Mouse (Mus musculus) heart, embryonic 13.5 days (tissue): ENCODE results near the gene Cfap52. TPM values are rescaled to one million over a fixed set of nuclear protein-coding genes. Genes with fewer than 3 reads are reported as not detected.
A peak's percentile ranks its signal among the peaks of the same experiment; 100 is the strongest.

Experiments
- ATAC-seq: fragments of 200-750 bp; cut with Nextera tagmentation; 2 replicates; pipeline ENCODE4 v1.8.0; 2017; ENCODE audit warnings: moderate TSS enrichment; ENCODE audit not compliant: insufficient number of reproducible peaks, low FRiP score, low TSS enrichment; ENCODE audit errors: extremely low read depth
- H3K27ac ChIP-seq: fragments of 300-500 bp; sonication (generic); replicated peaks from 2 replicates; pipeline ENCODE4 v1.5.1; 2015; ENCODE audit warnings: moderate library complexity, mild to moderate bottlenecking, inconsistent platforms
- H3K27me3 ChIP-seq: fragments of 300-500 bp; sonication (generic); replicated peaks from 2 replicates; pipeline ENCODE4 v1.6.1; 2015; ENCODE audit warnings: mild to moderate bottlenecking, inconsistent platforms
- H3K36me3 ChIP-seq: fragments of 300-500 bp; sonication (generic); 2 replicates; pipeline ENCODE4 v1.6.1; 2015; ENCODE audit warnings: mild to moderate bottlenecking, inconsistent platforms
- H3K4me1 ChIP-seq: fragments of 300-500 bp; sonication (generic); 2 replicates; pipeline ENCODE4 v1.6.1; 2015; ENCODE audit warnings: inconsistent platforms
- H3K4me2 ChIP-seq: fragments of 300-500 bp; sonication (generic); 2 replicates; pipeline ENCODE4 v1.6.1; 2015; ENCODE audit warnings: inconsistent platforms, mild to moderate bottlenecking, moderate library complexity
- H3K4me3 ChIP-seq: fragments of 300-500 bp; sonication (generic); 2 replicates; pipeline ENCODE4 v1.5.1; 2015; ENCODE audit warnings: moderate library complexity, mild to moderate bottlenecking, inconsistent platforms
- H3K9ac ChIP-seq: fragments of 300-500 bp; sonication (generic); 2 replicates; pipeline ENCODE4 v1.6.1; 2015; ENCODE audit warnings: inconsistent platforms, mild to moderate bottlenecking, moderate library complexity
- H3K9me3 ChIP-seq: fragments of 300-500 bp; sonication (generic); 2 replicates; pipeline ENCODE4 v1.6.1; 2016; ENCODE audit warnings: inconsistent platforms
- WGBS: fragments of 180-500 bp; shearing (Covaris S2); methylation state at CpG from one replicate; pipeline ENCODE4 v1.1.7; 2015; ENCODE audit warnings: mixed read lengths; 5-methylcytosine and 5-hydroxymethylcytosine counted together
- polyA plus RNA-seq: library from polyadenylated mRNA; unstranded; fragments of >200 nt; fragmentation: Nextera tagmentation; extraction: Ambion mirVana; gene quantifications from 2 replicates; pipeline ENCODE4 v1.2.1, GENCODE M21; 2015

Cfap52 gene
- polyA plus RNA-seq, 1 experiment from 2014 or later = 0.33 TPM

GRCm38 (mm10) chr11:67973225-67973624 is 7.8 kb upstream of the Cfap52 start:
- no peak overlapping the region for H3K4me3 ChIP-seq
- H3K27ac ChIP-seq = peak overlapping the region; percentile 95
- H3K4me1 ChIP-seq = peaks cover 17% of the 10 kb centered on the region
- no peak for ATAC-seq
- H3K9me3 ChIP-seq = no peaks in the 10 kb centered on the region
- 64% methylated on average over 5 of the region's 5 CpGs for WGBS
- no peak overlapping the region for H3K9ac ChIP-seq
- peaks cover 40% of the 10 kb centered on the region for H3K36me3 ChIP-seq
- no peaks in the 10 kb centered on the region for H3K27me3 ChIP-seq
- H3K4me2 ChIP-seq = no peak overlapping the region

DNA sequence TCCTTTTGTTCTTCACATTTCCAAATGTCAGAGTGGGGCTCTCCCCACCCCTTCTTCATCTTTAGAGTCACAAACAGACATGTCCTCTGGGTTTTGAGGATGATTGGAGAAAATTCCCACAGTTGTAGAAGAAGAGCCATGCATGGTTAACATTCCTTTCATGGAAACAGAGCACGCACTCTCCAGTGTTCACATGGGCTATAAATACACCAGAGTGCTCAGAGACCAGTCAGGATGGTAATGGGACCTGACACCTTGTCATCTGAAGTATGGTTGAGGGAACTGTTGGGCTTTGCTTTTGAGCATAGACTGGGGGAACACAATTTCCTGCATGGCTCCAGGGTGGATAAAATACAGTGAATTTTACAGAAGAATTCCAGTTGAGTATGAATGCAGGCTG is 7.2 kb upstream of the Cfap52 start:
- Histone ChIP-seq H3K9ac (0 out of 2 replicates have a peak overlapping the region, but pooled peaks have one; percentile 56), H3K4me3 (no peak overlapping the region), H3K4me2 (peak overlapping the region; percentile 21; the same call in 1 of the 2 replicates), H3K27me3 (no peaks in the 10 kb centered on the region), H3K27ac (peak overlapping the region; percentile 95), H3K36me3 (peaks cover 34% of the 10 kb centered on the region), H3K9me3 (no peaks in the 10 kb centered on the region), H3K4me1 (peaks cover 23% of the 10 kb centered on the region)
- WGBS = 34% methylated on average over 1 of the region's 1 CpGs
- ATAC-seq = no peak

DNA sequence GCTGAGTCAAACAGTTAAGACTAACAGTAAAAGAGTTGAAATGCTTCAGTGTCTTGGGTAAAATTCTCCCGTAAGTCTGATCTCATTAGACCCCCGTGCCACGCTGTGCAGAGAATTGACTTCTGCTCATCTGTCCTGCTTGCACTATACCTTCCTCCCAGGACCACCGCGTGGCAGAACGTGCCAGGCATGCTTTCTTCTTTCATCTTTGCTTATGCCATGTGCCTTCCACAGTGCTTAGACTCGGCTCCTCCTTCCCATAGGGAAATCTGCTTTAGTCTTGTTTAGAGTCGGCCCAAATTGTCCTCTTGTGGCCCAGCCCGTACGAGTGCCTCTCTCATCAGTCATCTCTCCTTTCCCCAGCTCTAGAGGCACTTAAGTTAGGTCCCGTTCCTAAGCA is 2.4 kb upstream of the Cfap52 start:
- Histone ChIP-seq H3K27ac (no peak overlapping the region), H3K4me3 (0 out of 2 replicates have a peak overlapping the region, but pooled peaks have one; percentile 3), H3K9ac (0 out of 2 replicates have a peak overlapping the region, but pooled peaks have one; percentile 25), H3K4me2 (peak overlapping the region; percentile 97; the same call in 1 of the 2 replicates), H3K9me3 (no peaks in the 10 kb centered on the region), H3K4me1 (peaks cover 28% of the 10 kb centered on the region), H3K27me3 (no peaks in the 10 kb centered on the region), H3K36me3 (peaks cover 20% of the 10 kb centered on the region)
- 68% methylated on average over 11 of the region's 11 CpGs for WGBS
- ATAC-seq = no peak

DNA sequence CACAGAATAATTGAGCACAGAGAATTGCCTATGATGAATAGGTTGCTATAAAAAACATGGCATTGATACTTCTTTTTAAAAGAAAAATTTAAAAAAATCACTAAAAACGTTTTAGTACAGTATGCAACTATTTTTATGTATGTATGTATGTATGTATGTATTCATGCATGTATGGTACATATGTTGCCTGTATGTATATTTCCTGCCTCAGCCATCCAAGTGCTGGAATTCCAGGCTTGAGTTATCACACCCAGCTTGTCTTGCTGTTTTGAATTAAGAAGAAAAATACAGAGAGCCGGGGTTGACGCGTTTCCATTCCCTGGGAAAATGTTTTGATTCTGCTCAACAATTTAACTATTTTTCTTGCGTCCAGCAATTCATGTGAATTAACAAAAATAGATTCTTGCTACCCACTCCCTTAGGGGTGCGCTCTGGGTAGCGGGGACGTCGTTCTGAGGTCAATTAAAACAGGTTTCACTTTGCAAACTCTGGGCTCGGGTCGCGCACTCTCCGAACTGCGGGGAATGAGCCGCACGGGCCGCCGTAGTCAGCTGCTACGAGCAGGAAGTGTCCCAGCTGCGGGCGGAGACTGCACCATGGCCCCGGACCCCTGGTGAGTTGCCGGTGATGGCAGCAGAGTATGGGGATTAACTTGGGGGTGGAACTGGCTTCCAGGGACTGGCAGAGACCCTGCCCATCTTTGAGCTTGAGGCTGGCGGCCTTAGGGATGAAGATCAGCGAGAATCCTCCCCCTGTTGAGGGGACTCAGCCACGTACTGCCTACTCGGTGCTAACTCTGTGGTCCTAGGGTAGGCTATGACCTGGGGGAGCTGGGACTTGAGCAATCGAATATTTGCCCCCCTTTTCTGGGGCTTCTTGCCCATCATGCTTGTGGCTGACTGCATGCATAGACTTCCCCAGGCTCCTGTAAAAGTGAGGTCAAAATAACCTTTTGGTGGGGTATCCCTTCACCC is 741 bp upstream of the Cfap52 start, which contains the start of gene Stx8:
Stx8 (plus strand) TSS at position 289 of the 974 bp plus-strand sequence.
- no peaks in the 10 kb centered on the region for H3K27me3 ChIP-seq
- H3K9me3 ChIP-seq = no peaks in the 10 kb centered on the region
- H3K4me2 ChIP-seq = peak within 1 kb of the TSS; percentile 97
- peaks cover 23% of the 10 kb centered on the region for H3K4me1 ChIP-seq
- peaks cover 15% of the 10 kb centered on the region for H3K36me3 ChIP-seq
- peak within 1 kb of the TSS; percentile 77 for H3K4me3 ChIP-seq
- peak; percentile 51; the same call in 1 of the 2 replicates for ATAC-seq
- H3K27ac ChIP-seq = peak within 1 kb of the TSS; percentile 39; the same call in 1 of the 2 replicates
- peak within 1 kb of the TSS; percentile 88 for H3K9ac ChIP-seq
- WGBS = under 1% methylated on average over 28 of the region's 28 CpGs

GRCm38 (mm10) chr11:67964110-67964509 is 1.3 kb downstream of the Cfap52 start:
- no peak for ATAC-seq
- Histone ChIP-seq H3K27me3 (no peaks in the 10 kb centered on the region), H3K27ac (no peak overlapping the region), H3K36me3 (no peaks in the 10 kb centered on the region), H3K9me3 (no peaks in the 10 kb centered on the region), H3K4me2 (no peak overlapping the region), H3K4me1 (peaks cover 23% of the 10 kb centered on the region), H3K9ac (no peak overlapping the region), H3K4me3 (no peak overlapping the region)
- 74% methylated on average over 6 of the region's 6 CpGs for WGBS

DNA sequence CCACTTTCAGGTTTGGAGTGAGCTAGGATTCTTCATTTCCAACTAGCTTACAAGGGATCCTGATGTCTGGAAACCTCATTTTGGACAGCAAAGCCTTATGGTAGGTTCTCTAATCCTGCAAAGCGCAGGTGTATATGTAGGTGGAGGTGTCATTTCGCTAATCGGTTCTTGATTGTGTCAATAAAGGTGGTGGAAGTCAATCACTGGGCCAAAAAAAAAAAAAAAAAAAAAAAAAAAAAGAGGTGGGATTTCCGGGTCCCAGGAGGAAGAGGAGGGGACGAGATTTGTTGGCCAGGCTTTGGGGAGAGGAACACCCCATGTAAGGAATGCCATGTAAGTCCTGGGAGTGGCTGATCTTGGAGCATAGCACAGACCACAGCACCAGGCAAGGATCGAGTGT is 11.0 kb downstream of the Cfap52 start:
- Histone ChIP-seq H3K4me2 (no peak overlapping the region), H3K9me3 (no peaks in the 10 kb centered on the region), H3K27ac (no peak overlapping the region), H3K27me3 (no peaks in the 10 kb centered on the region), H3K9ac (no peak overlapping the region), H3K4me1 (peaks cover 8% of the 10 kb centered on the region), H3K4me3 (no peak overlapping the region), H3K36me3 (no peaks in the 10 kb centered on the region)
- 82% methylated on average over 6 of the region's 6 CpGs for whole genome bisulfite sequencing
- no peak for ATAC-seq

GRCm38 (mm10) chr11:67953604-67954003 is 11.8 kb downstream of the Cfap52 start:
- Histone ChIP-seq H3K36me3 (no peaks in the 10 kb centered on the region), H3K4me3 (no peak overlapping the region), H3K4me2 (no peak overlapping the region), H3K4me1 (peaks cover 11% of the 10 kb centered on the region), H3K27me3 (no peaks in the 10 kb centered on the region), H3K9me3 (no peaks in the 10 kb centered on the region), H3K9ac (no peak overlapping the region), H3K27ac (no peak overlapping the region)
- ATAC-seq = no peak
- WGBS = 71% methylated on average over 5 of the region's 5 CpGs

GRCm38 (mm10) chr11:67949475-67949874 is 16.0 kb downstream of the Cfap52 start:
- no peaks in the 10 kb centered on the region for H3K36me3 ChIP-seq
- no peak overlapping the region for H3K4me3 ChIP-seq
- no peak overlapping the region for H3K27ac ChIP-seq
- H3K4me1 ChIP-seq = peaks cover 25% of the 10 kb centered on the region
- no peaks in the 10 kb centered on the region for H3K27me3 ChIP-seq
- no peak for ATAC-seq
- H3K9me3 ChIP-seq = no peaks in the 10 kb centered on the region
- no peak overlapping the region for H3K4me2 ChIP-seq
- H3K9ac ChIP-seq = no peak overlapping the region
- 82% methylated on average over 9 of the region's 9 CpGs for WGBS

GRCm38 (mm10) chr11:67948229-67948628 is 17.2 kb downstream of the Cfap52 start:
- Histone ChIP-seq H3K4me2 (no peak overlapping the region), H3K36me3 (no peaks in the 10 kb centered on the region), H3K27me3 (no peaks in the 10 kb centered on the region), H3K9ac (no peak overlapping the region), H3K27ac (no peak overlapping the region), H3K9me3 (no peaks in the 10 kb centered on the region), H3K4me1 (peaks cover 25% of the 10 kb centered on the region), H3K4me3 (no peak overlapping the region)
- ATAC-seq = no peak
- 31% methylated on average over 3 of the region's 3 CpGs for WGBS

DNA sequence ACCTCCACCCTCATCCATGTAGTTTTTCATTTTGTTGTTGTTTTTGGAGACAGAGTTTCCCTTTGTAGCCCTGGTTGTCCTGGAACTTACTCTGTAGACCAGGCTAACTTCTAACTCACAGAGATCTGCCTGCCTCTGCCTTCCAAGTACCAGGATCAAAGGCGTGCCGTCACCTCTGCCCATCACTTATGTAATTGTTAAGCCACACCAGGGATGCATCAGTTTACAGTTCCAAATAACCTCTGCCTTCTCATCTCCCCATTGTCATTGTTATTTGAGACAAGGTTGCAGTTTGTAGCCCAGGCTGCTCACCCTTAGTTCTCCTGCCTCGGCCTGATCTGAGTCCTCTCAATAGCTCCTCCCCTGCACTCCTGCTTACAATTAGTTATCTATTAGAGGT is 33.3 kb downstream of the Cfap52 start:
- Histone ChIP-seq H3K9ac (no peak overlapping the region), H3K27ac (no peak overlapping the region), H3K4me2 (no peak overlapping the region), H3K27me3 (no peaks in the 10 kb centered on the region; the same call in 1 of the 2 replicates), H3K36me3 (no peaks in the 10 kb centered on the region), H3K4me1 (no peaks in the 10 kb centered on the region), H3K9me3 (no peaks in the 10 kb centered on the region), H3K4me3 (no peak overlapping the region)
- 80% methylated on average over 3 of the region's 3 CpGs for WGBS
- ATAC-seq = no peak

- H3K4me2 ChIP-seq = peak overlapping the region; percentile 30; the same call in 1 of the 2 replicates
- H3K4me3 ChIP-seq = no peak overlapping the region
- 0 out of 2 replicates have a peak, but pooled peaks cover 5% of the 10 kb centered on the region for H3K27me3 ChIP-seq
- WGBS = 20% methylated on average over 10 of the region's 15 CpGs
- no peaks in the 10 kb centered on the region for H3K36me3 ChIP-seq
- H3K9me3 ChIP-seq = no peaks in the 10 kb centered on the region
- H3K4me1 ChIP-seq = peaks cover 10% of the 10 kb centered on the region
- no peak for ATAC-seq
- H3K27ac ChIP-seq = no peak overlapping the region
- no peak overlapping the region for H3K9ac ChIP-seq
Observed at GRCm38 (mm10) chr11:67926348-67927055, 38.9 kb downstream of the Cfap52 start.
